Comparison of ENCODE assay signal across 11 mouse cellular contexts in genomic region chr15:27797480-27798155, GRCm38 (mm10).
DNase-seq lines count a peak whose midpoint lies in the region; ATAC-seq and TF ChIP-seq lines count a peak whose summit lies in the region.
"Had no signal": no experiment of that assay in that cellular context is flagged by ENCODE, and none has a peak within 500 bp of the region (broad histone marks: within the 10 kb centered on the region; RNA-seq: fewer than 3 reads in every experiment).

No protein-coding gene starts in this region.

- no peak for DNase-seq in layer of hippocampus, adult 2 months (ENCODE audit: low spot score in 2 of 2)
- no peak for DNase-seq in layer of hippocampus, postnatal 10 days (ENCODE audit: low spot score in 2 of 2)
- no peak for DNase-seq in hindbrain, embryonic 14.5 days (ENCODE audit: low spot score)
- no peak for DNase-seq in midbrain, postnatal 0 days (ENCODE audit: low spot score)
- no peak for DNase-seq in testis, postnatal 10 days (ENCODE audit: low spot score)
- DNase-seq: adrenal gland, postnatal 36 days; heart, postnatal 36 days; thymus, adult 18-20 months had no signal

- ATAC-seq in hindbrain, embryonic 14.5 days (ENCODE audit: low FRiP score): peak; percentile 74
- peak; percentile 8; the same call in 1 of the 2 replicates for ATAC-seq in midbrain, postnatal 0 days (ENCODE audit: low FRiP score)
- no peak for ATAC-seq in activated CD4-positive, CD25-positive, alpha-beta regulatory T cell, adult 4 months
- no peak for ATAC-seq in megakaryocyte, adult 5-6 weeks (ENCODE audit: poor library complexity, severe bottlenecking)

- H3K9ac ChIP-seq in hindbrain, embryonic 14.5 days: no peak overlapping the region
- 0 out of 2 replicates have a peak overlapping the region, but pooled peaks have one; percentile 8 for H3K9ac ChIP-seq in midbrain, postnatal 0 days (replicated peaks; ENCODE audit: low read length, poor library complexity, severe bottlenecking)

- WGBS in hindbrain, embryonic 14.5 days: 54% methylated on average over 20 of the region's 20 CpGs
- 47% methylated on average over 20 of the region's 20 CpGs for whole genome bisulfite sequencing in midbrain, postnatal 0 days

- no peak overlapping the region for H3K4me2 ChIP-seq in hindbrain, embryonic 14.5 days (replicated peaks)
- no peak overlapping the region for H3K4me2 ChIP-seq in midbrain, postnatal 0 days (ENCODE audit: low read depth, low read length, poor library complexity, severe bottlenecking)

- TF ChIP-seq CTCF in layer of hippocampus, adult 2 months (conservative IDR thresholded peaks at IDR 0.05): no peak
- TF ChIP-seq CTCF in embryonic fibroblast, embryonic 13.5 days (IDR thresholded peaks at IDR 0.05; ENCODE audit: borderline replicate concordance, insufficient read depth, low read length): no peak
- no peak for TF ChIP-seq CTCF in midbrain, postnatal 0 days (IDR thresholded peaks at IDR 0.05)

- no peaks in the 10 kb centered on the region for H3K9me3 ChIP-seq in hindbrain, embryonic 14.5 days (ENCODE audit: control insufficient read depth, low read length)
- H3K9me3 ChIP-seq in midbrain, postnatal 0 days (ENCODE audit: low read length): no peaks in the 10 kb centered on the region

- peaks cover 35% of the 10 kb centered on the region for H3K4me1 ChIP-seq in embryonic fibroblast, embryonic 13.5 days (ENCODE audit: control insufficient read depth, insufficient read depth, low read length)
- H3K4me1 ChIP-seq in hindbrain, embryonic 14.5 days (replicated peaks; ENCODE audit: control insufficient read depth, insufficient read depth, low read length): peaks cover 37% of the 10 kb centered on the region
- peaks cover 3% of the 10 kb centered on the region; the same call in 1 of the 2 replicates for H3K4me1 ChIP-seq in midbrain, postnatal 0 days (ENCODE audit: insufficient read depth, low read length)

- H3K27ac ChIP-seq in layer of hippocampus, adult 2 months: peak overlapping the region; percentile 88
- peak overlapping the region; percentile 11; the same call in 1 of the 2 replicates for H3K27ac ChIP-seq in embryonic fibroblast, embryonic 13.5 days (ENCODE audit: insufficient read depth, low read length)
- H3K27ac ChIP-seq in hindbrain, embryonic 14.5 days: peak overlapping the region; percentile 79
- H3K27ac ChIP-seq in midbrain, postnatal 0 days (ENCODE audit: low read depth, low read length): peak overlapping the region; percentile 65

- no peaks in the 10 kb centered on the region for H3K27me3 ChIP-seq in hindbrain, embryonic 14.5 days (ENCODE audit: control insufficient read depth, insufficient read depth, low read length)
- H3K27me3 ChIP-seq in midbrain, postnatal 0 days (ENCODE audit: insufficient read depth, low read length): no peaks in the 10 kb centered on the region

- no peak overlapping the region for H3K4me3 ChIP-seq in layer of hippocampus, adult 2 months
- no peak overlapping the region for H3K4me3 ChIP-seq in embryonic fibroblast, embryonic 13.5 days (ENCODE audit: insufficient read depth, low read length)
- no peak overlapping the region for H3K4me3 ChIP-seq in hindbrain, embryonic 14.5 days (replicated peaks; ENCODE audit: low read length)
- H3K4me3 ChIP-seq in midbrain, postnatal 0 days (ENCODE audit: low read depth, low read length): no peak overlapping the region

- peaks cover 29% of the 10 kb centered on the region for H3K36me3 ChIP-seq in hindbrain, embryonic 14.5 days (replicated peaks; ENCODE audit: control insufficient read depth, insufficient read depth)
- H3K36me3 ChIP-seq in midbrain, postnatal 0 days (ENCODE audit: insufficient read depth, low read length): peaks cover 26% of the 10 kb centered on the region

- no peak for TF ChIP-seq POLR2A in embryonic fibroblast, embryonic 13.5 days (IDR thresholded peaks at IDR 0.05; ENCODE audit: low read depth, low read length)

Comparison
In these comparisons a context has a peak if more than half of its experiments do, and no peak if none do; other contexts are left out.
1. H3K27ac ChIP-seq: peak in every context shown above with its lines; median percentile 88 in layer of hippocampus, adult 2 months; 79 in hindbrain, embryonic 14.5 days; 65 in midbrain, postnatal 0 days; 11 in embryonic fibroblast, embryonic 13.5 days.
2. ATAC-seq: peak in hindbrain, embryonic 14.5 days (single experiment) and midbrain, postnatal 0 days (single experiment); none in activated CD4-positive, CD25-positive, alpha-beta regulatory T cell, adult 4 months (single experiment) and megakaryocyte, adult 5-6 weeks (single experiment).